Mouse (Mus musculus) cerebellum, postnatal 10 days (tissue): Measurements from ENCODE around the gene Tgfbr3.

Source experiments
- DNase-seq, 2 experiments: peaks; one replicate each; pipeline ENCODE4 v3.0.0; 2021; ENCODE audit warnings: mixed read lengths in 2 of 2

Tgfbr3 gene

DNA sequence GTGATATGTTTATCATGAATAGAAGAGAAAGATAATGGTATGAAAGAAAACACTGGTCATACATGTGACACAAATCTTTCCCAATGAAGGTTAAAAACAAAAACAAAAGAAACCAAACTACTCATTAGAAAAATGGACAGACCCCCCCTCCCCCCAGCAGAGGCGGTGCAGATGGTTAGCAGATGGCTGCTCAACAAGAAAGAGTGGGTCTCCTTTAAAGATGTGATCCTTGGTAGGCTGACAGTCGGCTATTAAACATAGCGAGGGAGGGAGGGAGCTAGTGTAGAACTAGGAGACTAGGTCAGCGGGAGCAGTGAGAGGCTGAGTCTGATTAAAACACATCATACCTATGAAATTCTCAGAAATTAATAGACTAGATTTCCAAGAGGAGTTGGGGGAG lies 186.5 kb downstream of the Tgfbr3 start:
- DNase-seq = peak; percentile 49 to 55

DNA sequence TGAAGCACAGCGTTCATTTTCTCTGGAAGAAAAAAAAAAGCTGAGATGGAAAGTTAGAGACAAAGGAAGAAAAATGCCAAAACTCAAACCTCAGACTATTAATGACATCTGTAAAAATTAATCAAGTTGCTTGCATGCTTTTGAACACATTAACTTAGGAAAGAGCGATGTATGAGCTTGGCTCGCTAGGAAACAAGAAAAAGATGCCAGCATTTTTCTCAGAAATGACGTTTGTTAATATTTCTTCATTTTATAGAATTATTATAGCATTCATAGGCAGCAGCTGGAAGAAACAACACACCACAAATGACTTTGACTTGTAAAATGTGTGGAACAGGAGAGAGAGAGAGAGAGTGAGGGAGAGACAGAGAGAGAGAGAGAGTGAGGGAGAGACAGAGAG lies 187.7 kb downstream of the Tgfbr3 start:
- DNase-seq = no peak

DNA sequence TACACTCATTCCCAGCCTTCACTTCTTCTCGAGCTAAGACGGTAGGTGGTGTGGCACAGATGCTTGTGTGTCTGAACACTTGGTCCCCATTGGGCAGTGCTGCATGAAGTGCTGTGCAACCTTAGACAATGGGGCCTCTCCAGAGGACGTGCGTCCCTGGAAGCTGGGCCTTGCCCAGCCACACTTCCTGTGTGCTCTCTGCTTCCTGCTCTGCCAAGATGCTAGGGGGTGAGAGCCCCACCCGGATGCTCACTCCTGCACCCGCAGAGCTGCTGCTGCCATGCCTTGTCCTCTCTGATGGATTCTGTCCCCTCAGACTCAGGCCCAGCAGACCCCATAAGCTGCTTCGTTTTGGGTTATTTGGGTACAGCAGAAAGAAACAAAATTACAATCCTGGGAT lies 188.3 kb downstream of the Tgfbr3 start:
- DNase-seq = no peak

DNA sequence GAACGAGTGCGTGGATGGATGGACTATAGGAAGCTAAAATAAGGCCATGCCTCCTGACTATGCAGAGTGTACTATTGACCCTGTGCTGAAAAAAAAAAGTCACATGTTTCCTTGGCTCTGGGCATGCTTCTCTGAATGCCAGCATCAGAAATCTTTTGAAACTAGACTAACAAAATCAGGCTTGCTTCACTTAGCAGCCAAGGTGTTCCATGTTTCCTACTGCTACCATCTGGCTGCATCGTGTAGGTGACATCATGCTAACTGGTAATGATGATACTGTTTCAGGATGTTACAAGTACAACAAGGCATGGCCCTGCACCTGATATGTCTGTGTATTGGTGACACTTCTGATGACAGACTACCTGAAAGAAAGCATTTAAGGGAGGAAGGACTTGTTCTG lies 189.8 kb downstream of the Tgfbr3 start:
- peak; percentile 37 to 42 for DNase-seq

DNA sequence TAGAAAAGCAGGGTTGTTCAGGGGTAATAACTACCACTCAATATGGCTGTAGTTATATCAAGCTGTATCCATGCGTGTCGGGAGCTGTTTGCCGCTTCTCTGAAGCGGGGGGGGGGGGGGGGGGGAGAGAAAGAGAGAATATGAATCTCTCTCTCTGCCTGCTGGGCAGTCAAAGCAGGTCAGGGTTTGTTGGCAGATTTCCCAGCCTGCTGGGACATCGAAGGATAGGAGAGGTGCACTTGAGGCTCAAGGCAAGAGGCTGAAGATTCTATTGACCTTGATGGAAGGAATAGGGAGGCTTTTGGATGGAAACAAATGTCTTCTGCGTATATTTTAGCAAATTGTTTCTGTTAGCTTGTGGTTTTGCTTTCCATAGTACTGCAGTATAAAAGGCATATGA lies 190.4 kb downstream of the Tgfbr3 start:
- DNase-seq = peak; percentile 78 to 79

DNA sequence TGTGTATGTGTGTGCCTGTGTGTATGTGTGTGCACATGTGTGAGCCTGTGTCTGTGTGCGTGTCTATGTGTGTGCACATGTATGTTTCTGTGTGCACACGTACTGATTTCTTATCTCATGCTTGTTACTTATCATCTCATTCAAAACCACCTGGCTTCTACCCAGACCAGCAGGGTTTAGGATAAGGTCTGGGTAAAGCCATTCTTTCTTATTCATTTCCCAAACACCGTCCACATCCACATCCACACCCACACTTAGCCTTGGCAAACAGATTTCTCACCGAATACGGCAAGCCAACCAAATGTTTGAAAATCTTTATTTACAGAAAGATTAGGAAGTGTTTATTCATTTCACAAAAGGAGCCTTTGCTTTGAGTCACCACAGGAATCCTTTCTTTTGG lies 191.4 kb downstream of the Tgfbr3 start:
- no peak for DNase-seq

DNA sequence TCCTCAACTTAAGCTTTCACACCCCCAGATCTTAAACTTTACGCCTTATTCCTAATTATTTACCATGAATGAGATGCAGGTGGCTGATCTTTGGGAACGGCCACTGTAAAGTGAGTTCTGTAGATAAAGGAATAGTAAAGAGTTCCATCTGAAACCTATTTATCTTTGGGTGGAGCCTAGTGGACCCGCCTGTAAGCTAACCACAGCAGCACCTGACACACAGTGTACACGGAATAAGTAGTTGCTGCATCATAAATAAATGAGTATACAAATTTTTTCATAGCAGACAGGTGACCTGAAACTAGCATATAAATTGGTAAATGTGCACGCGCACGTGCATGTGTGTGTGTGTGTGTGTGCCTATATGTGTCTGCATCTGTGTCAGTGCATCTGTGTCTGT lies 192.1 kb downstream of the Tgfbr3 start:
- DNase-seq = no peak

DNA sequence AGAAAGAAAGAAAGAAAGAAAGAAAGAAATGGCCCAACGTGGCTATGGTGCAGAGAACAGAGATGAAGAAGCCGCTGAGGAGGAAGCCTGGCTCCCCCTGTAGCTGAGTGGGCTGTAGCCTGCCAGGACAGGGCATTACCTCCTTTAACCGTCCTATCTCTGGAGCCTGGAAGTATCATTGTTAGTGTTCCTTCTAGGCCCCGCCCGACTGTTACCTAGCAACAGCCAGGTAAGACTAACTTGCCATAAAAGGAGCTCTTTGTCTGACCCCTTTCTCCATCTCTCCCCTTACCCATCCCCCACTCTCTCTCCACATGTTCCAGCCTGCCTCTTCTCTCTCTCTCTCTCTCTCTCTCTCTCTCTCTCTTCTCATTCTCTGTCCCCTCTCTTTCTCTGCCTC lies 195.2 kb downstream of the Tgfbr3 start:
- DNase-seq = no peak

DNA sequence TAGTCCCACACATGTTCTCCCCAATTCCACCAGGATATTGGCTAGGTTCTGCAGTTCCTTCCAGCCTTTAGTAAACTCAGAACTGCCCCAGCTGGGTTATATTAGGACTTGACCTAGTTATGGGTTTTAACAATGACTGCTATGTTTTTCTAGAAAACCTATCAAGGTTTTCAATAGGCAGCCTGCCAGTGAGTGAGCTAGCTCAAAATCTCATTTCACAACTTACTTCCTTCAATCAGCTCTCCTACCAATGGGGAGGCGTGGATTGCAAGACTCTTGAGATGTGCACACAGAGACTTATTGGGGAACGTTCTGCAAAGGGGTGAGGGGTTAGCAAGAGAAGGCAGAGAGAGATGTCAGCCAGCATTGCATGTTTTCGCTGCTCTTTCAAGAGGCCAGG lies 196.2 kb downstream of the Tgfbr3 start:
- DNase-seq = no peak

DNA sequence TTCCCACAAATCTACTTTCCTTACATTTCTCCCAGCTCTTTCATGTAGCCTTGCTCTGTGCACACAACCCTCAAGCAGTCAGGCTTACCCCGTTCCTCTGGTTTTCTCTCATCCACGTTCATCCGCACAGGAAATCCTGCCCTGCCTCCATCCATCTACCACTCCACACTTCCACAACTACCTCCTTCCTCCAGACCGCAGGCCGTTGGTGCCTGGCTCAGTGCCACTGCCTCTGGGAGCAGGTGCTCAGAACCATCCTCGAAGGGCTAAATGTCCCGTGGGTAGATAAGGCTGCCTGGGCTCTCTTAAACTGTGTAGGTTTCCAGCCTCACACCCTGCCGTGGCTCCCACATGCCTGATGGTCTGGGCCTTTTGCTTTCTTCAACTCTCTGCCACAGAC lies 197.3 kb downstream of the Tgfbr3 start:
- peak; percentile 38 to 47 for DNase-seq

DNA sequence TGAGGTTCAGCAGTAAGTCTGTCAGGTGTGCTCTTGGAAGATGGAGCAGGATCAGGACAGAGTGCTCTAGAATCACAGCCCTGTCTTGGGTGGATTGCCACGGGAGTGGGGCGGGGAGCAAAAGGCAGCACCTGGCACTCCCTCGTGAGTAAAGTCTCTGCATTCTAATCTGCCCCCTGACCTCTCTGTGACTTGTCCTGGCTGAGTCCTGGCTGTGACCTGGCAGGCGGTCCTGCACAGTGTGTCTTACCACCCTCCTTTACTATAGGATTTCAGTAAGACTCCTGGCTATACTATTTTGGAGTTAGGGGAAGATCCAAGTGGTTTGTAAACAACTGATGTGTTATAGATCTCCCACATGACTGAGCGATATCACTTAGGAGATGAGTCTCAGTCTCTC lies 199.5 kb downstream of the Tgfbr3 start:
- DNase-seq = no peak

DNA sequence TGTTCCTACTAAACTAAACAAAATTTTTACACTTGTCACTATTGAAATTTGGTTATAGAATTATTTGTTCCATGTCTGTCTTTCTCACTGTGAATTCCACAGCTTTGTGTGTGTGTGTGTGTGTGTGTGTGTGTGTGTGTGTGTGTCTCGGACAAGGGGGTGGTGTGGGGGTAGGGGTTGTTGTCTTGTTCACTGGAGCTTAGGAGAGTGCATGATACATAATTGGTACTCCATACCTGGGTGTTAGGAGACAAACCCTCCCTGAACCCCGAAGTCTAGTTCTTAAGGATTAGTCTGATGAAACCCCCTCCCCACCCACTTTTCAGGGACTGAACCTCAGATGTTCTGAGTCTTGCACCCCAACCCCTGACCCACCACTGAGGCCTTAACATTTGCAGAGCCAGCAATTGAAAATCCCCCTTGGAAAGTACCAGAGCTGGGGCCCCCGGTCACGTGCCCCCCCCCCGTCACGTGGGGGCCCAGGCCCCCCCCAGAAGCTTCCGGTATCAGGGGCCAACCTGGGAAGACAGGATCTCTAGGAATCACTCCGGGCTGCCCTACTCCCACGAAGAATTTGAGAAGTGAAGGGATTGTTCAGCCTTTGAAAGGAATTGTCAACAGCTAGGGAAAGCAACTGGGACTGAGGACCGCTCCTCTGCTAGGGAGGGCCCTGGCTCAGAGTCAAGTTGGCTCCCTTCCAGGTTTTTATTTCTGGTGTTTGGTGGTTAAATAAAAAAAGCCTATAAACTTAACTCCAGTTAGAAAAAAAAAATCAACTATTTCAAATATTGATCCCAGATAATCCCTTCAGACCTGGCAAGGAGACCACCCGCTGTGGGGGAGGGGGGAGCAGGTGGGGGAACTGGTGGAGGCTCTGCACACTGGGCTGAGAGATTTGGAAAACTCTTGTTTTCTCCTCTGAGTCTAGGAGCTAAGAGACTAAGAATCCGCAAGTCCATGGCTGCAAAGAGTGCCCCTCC lies 201.3 kb downstream of the Tgfbr3 start:
- peak; percentile 83 to 87 for DNase-seq

DNA sequence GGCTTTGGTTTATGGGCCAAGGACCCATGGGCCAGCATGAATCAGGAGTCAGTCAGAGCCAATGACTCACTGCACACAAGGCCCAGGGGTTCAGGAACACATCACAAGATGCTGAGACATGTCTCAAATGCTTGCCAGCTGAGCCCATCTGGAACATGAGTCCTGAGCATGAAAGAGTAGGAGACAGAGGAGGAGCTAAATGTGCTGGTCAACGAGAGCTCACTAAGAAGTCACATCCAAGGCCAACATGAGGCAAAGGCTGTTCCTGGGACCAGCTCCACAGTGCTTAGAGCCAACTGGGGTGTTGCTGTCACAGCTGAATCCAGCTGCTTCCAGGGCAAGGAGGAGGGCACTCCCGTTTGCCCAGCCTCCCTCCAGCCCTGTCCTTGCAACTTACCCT lies 202.1 kb downstream of the Tgfbr3 start:
- no peak for DNase-seq

DNA sequence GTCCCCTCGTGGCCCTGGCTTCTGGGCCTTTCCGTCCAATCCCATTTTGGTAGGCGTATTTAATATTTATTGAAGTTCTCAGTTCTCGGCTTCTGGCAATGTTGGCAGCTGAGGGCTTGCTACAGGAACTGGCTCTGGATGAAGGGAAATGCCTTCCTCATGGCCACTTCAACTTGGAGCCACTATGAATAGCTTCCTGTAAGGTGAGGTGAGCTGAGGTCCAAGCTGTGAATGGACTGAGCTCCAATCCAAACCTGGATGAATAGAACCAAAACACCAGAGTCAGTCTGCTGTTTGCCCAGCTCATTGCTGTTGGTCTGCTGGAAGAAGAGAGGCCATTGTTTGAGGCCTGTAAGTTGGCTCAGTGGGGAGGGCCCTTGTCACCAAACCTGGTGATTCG lies 203.3 kb downstream of the Tgfbr3 start:
- no peak for DNase-seq

DNA sequence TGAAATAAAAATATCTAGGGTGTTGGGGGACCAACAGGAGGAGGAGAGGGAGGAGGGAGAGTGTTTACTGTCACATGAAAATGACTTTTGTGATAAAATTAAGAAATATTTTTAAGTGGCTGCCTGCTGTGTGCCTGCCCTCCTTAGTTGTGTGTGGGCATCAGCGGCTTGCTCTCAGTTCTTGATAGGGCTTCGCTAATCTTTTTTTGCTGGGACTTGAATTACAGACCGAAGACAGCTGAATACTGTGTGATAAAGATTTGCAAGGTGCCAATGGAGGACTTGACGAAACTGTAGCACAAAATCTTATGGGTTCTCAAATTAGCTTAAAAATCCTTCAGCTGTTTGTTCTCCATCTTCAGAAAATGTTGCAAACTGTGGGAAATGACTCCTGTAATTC lies 205.0 kb downstream of the Tgfbr3 start:
- no peak for DNase-seq

DNA sequence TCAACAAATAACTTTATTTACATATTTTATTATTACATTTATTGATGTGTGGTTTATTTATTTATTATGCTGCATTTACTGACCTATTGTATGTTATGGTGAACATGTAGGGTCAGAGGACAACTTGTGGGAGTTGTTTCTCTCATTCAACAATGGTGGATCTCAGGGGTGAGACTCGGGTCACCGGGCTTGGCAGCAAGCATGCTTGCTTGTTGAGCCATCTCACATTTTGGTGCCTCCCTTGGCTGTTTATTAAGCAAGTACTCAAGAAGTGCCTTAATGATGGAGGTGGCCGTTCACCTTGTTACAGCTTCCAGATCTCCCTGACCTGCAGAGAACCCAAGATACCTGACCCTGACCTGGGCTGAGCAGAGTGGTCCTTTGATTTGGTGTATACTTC lies 207.4 kb downstream of the Tgfbr3 start:
- no peak for DNase-seq

DNA sequence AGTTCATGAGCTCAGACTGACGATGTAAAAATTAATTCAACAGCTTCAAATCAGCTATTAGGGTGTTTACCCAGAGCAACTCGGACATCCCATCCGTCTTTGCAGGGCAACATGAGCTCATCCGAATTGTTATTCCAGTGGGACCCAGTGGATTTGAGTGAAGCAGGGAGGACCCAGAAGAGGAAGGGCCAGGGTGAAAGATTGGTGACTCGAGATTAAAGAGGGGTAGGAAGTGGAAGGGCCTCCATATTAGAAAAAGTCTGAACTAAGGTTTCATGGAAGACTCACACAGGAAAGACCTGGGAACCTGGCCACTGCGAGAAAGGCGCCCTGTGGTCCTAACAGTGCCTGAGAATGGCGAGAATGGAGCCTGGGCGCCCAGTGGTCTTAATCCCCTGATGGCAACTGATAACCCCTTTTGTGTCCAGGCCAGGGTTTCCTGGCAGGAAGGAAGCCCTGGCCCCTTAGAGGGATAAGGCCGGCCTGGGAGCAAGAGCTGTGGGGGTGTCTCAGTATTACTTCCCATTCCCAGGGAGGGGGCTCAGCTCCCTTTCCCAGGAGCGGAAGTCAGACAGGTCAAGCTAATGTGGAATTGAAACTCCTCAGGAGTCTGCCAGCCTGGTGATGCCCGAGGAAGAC lies 208.3 kb downstream of the Tgfbr3 start:
- DNase-seq = no peak

DNA sequence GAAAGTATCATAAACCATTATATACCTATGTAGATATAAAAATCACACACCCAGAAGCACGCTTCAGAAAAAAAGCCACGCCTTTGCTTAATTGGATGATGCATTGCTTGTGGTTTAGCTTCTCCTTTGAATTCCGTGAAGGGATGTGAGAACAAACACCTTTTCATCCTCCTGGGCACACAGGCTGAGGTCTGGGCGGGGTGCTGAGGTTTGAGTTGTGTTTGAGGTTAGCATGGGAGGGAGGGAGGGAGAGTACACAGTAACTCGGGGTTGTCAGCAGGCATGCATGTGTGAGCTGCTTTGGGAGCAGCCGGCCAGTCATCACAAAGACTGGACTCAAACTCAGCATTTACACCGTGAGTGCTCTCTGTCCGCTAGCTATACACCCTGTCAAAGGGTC lies 209.5 kb downstream of the Tgfbr3 start:
- DNase-seq = no peak

DNA sequence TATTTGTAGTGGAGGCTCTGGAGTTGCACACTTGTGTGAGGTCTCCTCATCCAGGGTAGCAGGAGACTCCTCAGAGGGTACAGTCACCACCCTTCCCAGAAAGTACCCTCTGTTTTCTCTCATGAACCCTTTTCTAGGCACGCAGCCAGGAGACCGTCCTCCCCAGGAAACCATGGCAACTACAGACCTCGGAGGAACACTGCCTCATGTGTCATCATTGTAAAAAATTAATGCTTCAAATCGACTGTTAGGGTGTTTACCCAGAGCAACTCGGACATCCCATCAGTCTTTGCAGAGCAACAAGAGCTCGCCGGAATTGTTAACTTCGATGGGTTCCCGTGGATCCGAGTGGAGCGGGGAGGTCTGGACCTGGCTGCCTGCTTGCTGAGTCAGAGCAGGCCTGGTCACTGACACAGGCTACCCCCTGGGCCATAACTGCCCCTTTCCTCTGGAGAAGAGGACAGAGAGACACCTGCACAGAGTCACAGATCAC lies 210.2 kb downstream of the Tgfbr3 start:
- peak; percentile 73 to 75 for DNase-seq

DNA sequence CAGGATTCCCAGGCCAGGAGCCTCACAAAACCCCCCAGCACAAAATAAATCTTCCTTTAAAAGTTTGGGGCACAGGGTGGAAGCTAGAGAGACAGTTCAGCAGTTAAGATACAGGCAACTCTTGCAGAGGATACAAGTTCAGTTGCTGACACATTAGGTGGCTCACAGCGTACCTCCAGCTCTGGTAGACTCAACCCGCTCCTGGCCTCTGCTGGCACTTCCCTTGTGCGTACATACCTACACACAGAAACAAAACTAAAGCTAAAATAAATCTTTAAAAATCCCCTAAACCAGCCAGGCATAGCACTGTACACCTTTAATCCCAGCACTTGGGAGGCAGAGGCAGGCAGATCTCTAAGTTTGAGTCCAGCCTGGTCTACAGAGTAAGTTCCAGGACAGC lies 211.1 kb downstream of the Tgfbr3 start:
- no peak for DNase-seq

DNA sequence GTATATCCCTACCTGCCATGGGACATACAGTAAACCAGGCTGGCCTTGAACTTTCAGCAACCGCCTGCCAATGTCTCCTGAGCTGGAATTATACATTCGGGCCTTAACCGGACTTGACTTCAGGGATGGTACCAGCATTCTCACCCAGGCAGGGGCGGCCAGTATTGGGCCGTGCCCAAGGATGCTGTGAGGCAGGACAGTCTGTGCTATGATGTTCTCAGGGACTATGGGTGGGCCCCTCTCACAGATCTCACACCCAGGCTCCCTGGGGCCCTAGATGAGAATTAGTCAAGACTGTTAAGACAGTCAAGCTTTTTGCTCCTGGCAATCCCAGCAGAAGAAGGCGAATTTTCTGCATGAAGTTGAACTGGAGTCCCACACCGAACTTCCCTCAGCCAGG lies 211.5 kb downstream of the Tgfbr3 start:
- DNase-seq = no peak

DNA sequence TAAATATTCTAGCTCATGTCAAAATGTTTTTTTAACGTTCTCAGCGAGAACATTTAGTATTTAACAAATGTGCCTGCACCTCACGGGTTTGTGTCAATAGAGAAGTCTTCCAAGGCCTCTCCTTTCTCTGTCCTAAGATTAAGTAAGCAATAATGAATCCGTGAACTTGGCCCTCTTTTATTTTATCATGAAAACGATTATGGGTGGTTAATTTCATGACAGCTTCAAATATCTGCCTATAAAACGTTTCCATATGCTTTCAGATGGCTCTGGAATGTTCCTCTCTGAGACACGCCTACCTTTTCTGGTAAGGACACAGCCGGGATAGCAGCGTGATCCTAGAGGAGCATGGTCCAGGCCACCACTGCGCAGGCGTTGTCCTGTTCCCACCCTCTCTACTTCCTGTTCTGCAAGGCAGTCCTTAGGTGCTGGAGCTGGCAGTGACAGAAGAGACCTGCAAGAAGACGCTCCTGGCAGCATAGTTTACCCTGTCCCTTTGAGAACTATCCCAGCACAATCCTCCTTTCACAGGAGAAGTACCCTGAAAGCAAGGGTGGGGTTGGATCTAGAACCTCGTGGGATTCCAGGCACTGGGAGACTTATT lies 214.3 kb downstream of the Tgfbr3 start:
- no peak for DNase-seq

DNA sequence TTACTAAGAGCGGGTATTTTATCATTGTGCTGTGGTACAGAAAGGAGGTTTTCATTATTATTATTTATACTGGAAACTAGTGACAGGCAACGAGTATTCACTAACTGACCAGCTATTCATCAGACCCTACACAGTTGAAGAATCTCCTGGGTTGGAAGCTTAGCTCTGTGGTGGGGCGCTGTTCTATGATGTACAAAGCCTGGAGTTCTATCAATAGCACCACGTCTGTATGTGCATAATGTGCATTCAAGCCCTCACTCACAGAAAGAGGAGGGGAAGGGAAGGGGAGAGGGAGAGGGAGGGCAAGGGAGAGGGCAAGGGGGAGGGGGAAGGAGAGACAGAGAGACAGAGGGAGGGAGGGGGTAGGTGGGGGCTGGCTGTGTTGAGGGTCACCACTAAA lies 215.1 kb downstream of the Tgfbr3 start:
- DNase-seq = no peak

DNA sequence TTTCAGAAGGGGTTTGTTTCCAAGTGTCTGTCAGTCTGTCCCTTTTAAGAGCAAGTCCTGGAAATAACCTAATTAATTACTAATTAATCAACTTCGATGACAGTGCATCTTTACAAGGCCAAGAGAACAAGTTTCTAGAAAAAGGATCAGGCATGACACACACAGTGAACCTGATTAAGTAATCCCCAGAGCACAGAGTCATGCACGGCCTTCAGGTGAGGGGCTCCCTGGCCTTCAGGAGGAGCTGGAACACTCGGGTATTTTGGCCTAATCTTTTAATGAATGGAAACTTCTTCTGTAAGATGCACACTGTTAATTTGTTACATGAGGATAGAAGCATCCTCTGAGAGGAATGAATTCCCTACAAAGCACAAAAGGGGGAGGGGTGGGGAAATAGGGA lies 215.9 kb downstream of the Tgfbr3 start:
- DNase-seq = no peak
